Mouse (Mus musculus): Measurements from ENCODE around the gene Stk10.

GRCm38 (mm10) chr11:32550102-32550501 lies 17.0 kb downstream of the Stk10 start:
- TF ChIP-seq CTCF (IDR thresholded peaks at IDR 0.05) (no peak), POLR2A (IDR thresholded peaks at IDR 0.05; ENCODE audit: insufficient read depth, low read depth, low read length) (no peak)

Data from heart, adult 2 months (tissue).